In the genomic region with DNA sequence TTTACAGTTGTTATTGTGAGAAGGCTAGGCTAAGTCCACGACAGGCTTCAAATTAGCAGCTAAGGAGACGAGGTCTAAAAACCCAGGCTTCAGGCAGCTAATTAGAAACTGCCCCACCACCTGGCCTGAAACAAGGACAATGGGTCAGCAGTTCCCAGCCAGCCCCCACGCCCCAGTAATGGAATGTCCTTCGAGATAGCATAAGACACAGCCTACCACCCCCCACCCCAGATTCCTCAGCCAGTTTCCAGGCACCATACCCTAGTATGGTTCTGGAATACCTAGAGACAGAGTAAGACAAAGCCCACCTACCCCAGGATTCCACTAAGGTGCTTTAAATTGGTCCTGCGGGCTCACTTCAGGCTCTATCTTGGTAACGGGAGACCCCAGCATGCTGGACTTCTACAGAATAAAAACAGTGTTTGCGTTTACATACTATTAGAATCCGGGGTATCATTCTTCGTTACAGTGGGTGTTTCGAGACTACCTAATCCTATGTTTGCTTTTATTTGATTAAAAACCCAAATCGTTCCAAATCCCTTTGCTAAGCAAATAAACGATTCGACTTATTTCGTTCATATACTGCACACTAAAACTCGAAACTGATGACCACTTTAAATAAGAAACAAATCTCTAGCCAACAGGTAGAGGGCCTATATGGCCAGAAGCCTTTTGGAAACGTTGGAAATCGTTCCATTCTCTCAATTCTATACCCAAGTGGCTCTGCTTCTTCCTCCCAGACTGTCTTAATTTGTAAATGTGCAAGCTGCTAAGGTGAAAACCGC, we compare ENCODE assay signal across 8 mouse cellular contexts. TPM values are rescaled to one million over a fixed set of nuclear protein-coding genes. Genes with fewer than 3 reads are reported as not detected.
A peak's percentile ranks its signal among the peaks of the same experiment; 100 is the strongest.
DNase-seq lines count a peak whose midpoint lies in the region; ATAC-seq and TF ChIP-seq lines count a peak whose summit lies in the region.

No protein-coding gene starts in this region.

- H3K4me1 ChIP-seq in ES-E14 (ENCODE audit: control insufficient read depth in 2 of 2, insufficient read depth in 2 of 2, low read length in 2 of 2, poor library complexity in 1 of 2): peaks cover 5 to 9% of the 10 kb centered on the region in 2 experiments; a peak in 2 of 4 replicates
- H3K4me1 ChIP-seq in embryonic facial prominence, embryonic 12.5 days: peaks cover 19% of the 10 kb centered on the region
- H3K4me1 ChIP-seq in hindbrain, embryonic 16.5 days (ENCODE audit: control insufficient read depth, insufficient read depth, low read depth, low read length): peaks cover 16% of the 10 kb centered on the region
- peaks cover 47% of the 10 kb centered on the region for H3K4me1 ChIP-seq in liver, embryonic 13.5 days (replicated peaks)
- peaks cover 5% of the 10 kb centered on the region for H3K4me1 ChIP-seq in olfactory bulb, adult 2 months (ENCODE audit: control insufficient read depth, insufficient read depth, low read length)

- H3K9me3 ChIP-seq in ES-E14 (ENCODE audit: control insufficient read depth, insufficient read depth, low read depth, low read length): no peaks in the 10 kb centered on the region
- H3K9me3 ChIP-seq in embryonic facial prominence, embryonic 12.5 days: no peaks in the 10 kb centered on the region
- H3K9me3 ChIP-seq in hindbrain, embryonic 16.5 days (ENCODE audit: control insufficient read depth, low read length): no peaks in the 10 kb centered on the region
- no peaks in the 10 kb centered on the region for H3K9me3 ChIP-seq in liver, embryonic 13.5 days (replicated peaks)

- TF ChIP-seq POLR2A in olfactory bulb, adult 2 months (IDR thresholded peaks at IDR 0.05; ENCODE audit: insufficient read depth, low read depth, low read length): no peak

- peak overlapping the region; percentile 73 to 81 for H3K4me3 ChIP-seq in ES-E14 (ENCODE audit: insufficient read depth in 1 of 2, low read depth in 1 of 2, low read length in 2 of 2, poor library complexity in 1 of 2, severe bottlenecking in 1 of 2)
- H3K4me3 ChIP-seq in embryonic facial prominence, embryonic 12.5 days: peak overlapping the region; percentile 89
- peak overlapping the region; percentile 89 for H3K4me3 ChIP-seq in hindbrain, embryonic 16.5 days (ENCODE audit: low read length)
- H3K4me3 ChIP-seq in liver, embryonic 13.5 days (replicated peaks): peak overlapping the region; percentile 94
- H3K4me3 ChIP-seq in olfactory bulb, adult 2 months (ENCODE audit: insufficient read depth, low read depth, low read length): peak overlapping the region; percentile 78

- peak overlapping the region; percentile 96 for H3K9ac ChIP-seq in ES-E14 (ENCODE audit: insufficient read depth, low read depth, low read length, poor library complexity, severe bottlenecking)
- peak overlapping the region; percentile 85 for H3K9ac ChIP-seq in embryonic facial prominence, embryonic 12.5 days
- peak overlapping the region; percentile 79 for H3K9ac ChIP-seq in hindbrain, embryonic 16.5 days (ENCODE audit: low read depth, low read length)
- peak overlapping the region; percentile 91 for H3K9ac ChIP-seq in liver, embryonic 13.5 days

- WGBS in embryonic facial prominence, embryonic 12.5 days: 3% methylated on average over 18 of the region's 18 CpGs
- 1% methylated on average over 18 of the region's 18 CpGs for WGBS in hindbrain, embryonic 16.5 days
- 6% methylated on average over 18 of the region's 18 CpGs for whole genome bisulfite sequencing in liver, embryonic 13.5 days (ENCODE audit: insufficient replicate concordance)
- WGBS in olfactory bulb, adult 2 months: 2% methylated on average over 18 of the region's 18 CpGs

- H3K36me3 ChIP-seq in ES-E14 (ENCODE audit: control insufficient read depth, insufficient read depth, low read length, poor library complexity, severe bottlenecking): peaks cover 10% of the 10 kb centered on the region
- H3K36me3 ChIP-seq in embryonic facial prominence, embryonic 12.5 days: peaks cover 9% of the 10 kb centered on the region
- H3K36me3 ChIP-seq in hindbrain, embryonic 16.5 days (ENCODE audit: control insufficient read depth, insufficient read depth, low read length): peaks cover 8% of the 10 kb centered on the region
- peaks cover 26% of the 10 kb centered on the region for H3K36me3 ChIP-seq in liver, embryonic 13.5 days

- in situ Hi-C loops in ES-E14 (cut with MboI; ENCODE audit: low sequenced_read_pairs in 2 of 2, unreplicated experiment in 2 of 2): no loop called here

- peak overlapping the region; percentile 59 for H3K4me2 ChIP-seq in embryonic facial prominence, embryonic 12.5 days (replicated peaks)
- H3K4me2 ChIP-seq in hindbrain, embryonic 16.5 days (ENCODE audit: low read length): peak overlapping the region; percentile 58
- peak overlapping the region; percentile 88 for H3K4me2 ChIP-seq in liver, embryonic 13.5 days

- H3K27ac ChIP-seq in ES-E14 (ENCODE audit: insufficient read depth, low read depth, low read length, poor library complexity, severe bottlenecking): peak overlapping the region; percentile 94
- peak overlapping the region; percentile 99 for H3K27ac ChIP-seq in embryonic facial prominence, embryonic 12.5 days
- peak overlapping the region; percentile 95 for H3K27ac ChIP-seq in hindbrain, embryonic 16.5 days (ENCODE audit: low read depth, low read length)
- peak overlapping the region; percentile 91 for H3K27ac ChIP-seq in liver, embryonic 13.5 days
- H3K27ac ChIP-seq in olfactory bulb, adult 2 months (ENCODE audit: insufficient read depth, low read depth, low read length): peak overlapping the region; percentile 99

- no peak for ATAC-seq in embryonic facial prominence, embryonic 12.5 days (ENCODE audit: insufficient number of reproducible peaks, insufficient read depth, low FRiP score, low TSS enrichment)
- ATAC-seq in hindbrain, embryonic 16.5 days: no peak
- ATAC-seq in liver, embryonic 13.5 days (ENCODE audit: low read depth): no peak

- no peaks in the 10 kb centered on the region for H3K27me3 ChIP-seq in embryonic facial prominence, embryonic 12.5 days
- no peaks in the 10 kb centered on the region for H3K27me3 ChIP-seq in hindbrain, embryonic 16.5 days (replicated peaks; ENCODE audit: control insufficient read depth, insufficient read depth, low read length)
- no peaks in the 10 kb centered on the region for H3K27me3 ChIP-seq in liver, embryonic 13.5 days

- DNase-seq in 3T3-L1 (ENCODE audit: low read depth, low spot score) (peak; percentile 61), ES-E14 (ENCODE audit: low read depth, low spot score) (no peak)
- peak; percentile 15 for DNase-seq in liver, embryonic 13.5 days
- no peak for DNase-seq in layer of hippocampus, adult 18-20 months (ENCODE audit: low spot score in 2 of 2)
- DNase-seq in layer of hippocampus, adult 8-10 months (ENCODE audit: low spot score in 2 of 2): no peak

- TF ChIP-seq CTCF in olfactory bulb, adult 2 months (IDR thresholded peaks at IDR 0.05; ENCODE audit: insufficient read depth, low read depth, low read length): no peak

TF ChIP-seq in ES-E14, 5 proteins besides CTCF, POLR2A, EP300 and RAD21:
- TF ChIP-seq ZC3H11A (IDR thresholded peaks at IDR 0.05; ENCODE audit: borderline replicate concordance, low read depth, low read length) (no peak), HCFC1 (IDR thresholded peaks at IDR 0.05; ENCODE audit: borderline replicate concordance, insufficient read depth, low read length) (no peak), CHD2 (IDR thresholded peaks at IDR 0.05; ENCODE audit: low read depth, low read length) (no peak), MAFK (IDR thresholded peaks at IDR 0.05; ENCODE audit: insufficient read depth, low read depth, low read length) (no peak), ZNF384 (IDR thresholded peaks at IDR 0.05; ENCODE audit: low read depth, low read length) (no peak)

RNA-seq across cellular contexts. Expression of gene Hnrnpa3, which starts 1.0 kb away (rescaled TPM):
- 101 and 166 TPM in 2 replicates for total RNA-seq in ES-E14 (2012; rRNA removed)
- polyA plus RNA-seq in embryonic facial prominence, embryonic 12.5 days (2016; fragmentation: Nextera tagmentation; extraction: Ambion mirVana): 343 and 389 TPM in 2 replicates
- 150 and 172 TPM in 2 replicates for polyA plus RNA-seq in hindbrain, embryonic 16.5 days (2015; fragmentation: Nextera tagmentation; extraction: Ambion mirVana)
- 161 and 182 TPM in 2 replicates for polyA plus RNA-seq in liver, embryonic 13.5 days (2015; fragmentation: Nextera tagmentation; extraction: Ambion mirVana)
- 328 and 410 TPM in 2 replicates for polyA plus RNA-seq in olfactory bulb, adult 2 months (2012; ENCODE audit: insufficient read depth, insufficient read length, low replicate concordance, missing spikeins)
- total RNA-seq in layer of hippocampus, adult 18-20 months (2021): 100 to 1,000 TPM; 289 to 299 TPM
- 100 to 1,000 TPM; 271 to 283 (median 276) TPM for total RNA-seq in layer of hippocampus, adult 8-10 months (2022)

RNA-seq across cellular contexts. Expression of gene Nfe2l2, which starts 46.3 kb away (rescaled TPM):
- total RNA-seq in ES-E14 (2012; rRNA removed): 19.8 and 28.4 TPM in 2 replicates
- 33.2 and 36.2 TPM in 2 replicates for polyA plus RNA-seq in embryonic facial prominence, embryonic 12.5 days (2016; fragmentation: Nextera tagmentation; extraction: Ambion mirVana)
- polyA plus RNA-seq in hindbrain, embryonic 16.5 days (2015; fragmentation: Nextera tagmentation; extraction: Ambion mirVana): 14.3 and 15.7 TPM in 2 replicates
- polyA plus RNA-seq in liver, embryonic 13.5 days (2015; fragmentation: Nextera tagmentation; extraction: Ambion mirVana): 44.6 and 54.3 TPM in 2 replicates
- not detected in 2 replicates for polyA plus RNA-seq in olfactory bulb, adult 2 months (2012; ENCODE audit: insufficient read depth, insufficient read length, low replicate concordance, missing spikeins)
- total RNA-seq in layer of hippocampus, adult 18-20 months (2021): 10 to 100 TPM; 14.5 to 16.3 TPM
- total RNA-seq in layer of hippocampus, adult 8-10 months (2022): 10 to 100 TPM; 14.1 to 29.2 (median 20.6) TPM

Comparison
In these comparisons a context has a peak if more than half of its experiments do, and no peak if none do; other contexts are left out.
1. DNase-seq: peak in 3T3-L1 (single experiment) and liver, embryonic 13.5 days (single experiment); none in ES-E14 (single experiment), layer of hippocampus, adult 18-20 months (0 of 2) and layer of hippocampus, adult 8-10 months (0 of 2).
2. RNA of gene Nfe2l2, which starts 46.3 kb away (polyA plus RNA-seq): 44.6 to 54.3 TPM in liver, embryonic 13.5 days, 33.2 to 36.2 TPM in embryonic facial prominence, embryonic 12.5 days and 14.3 to 15.7 TPM in hindbrain, embryonic 16.5 days; not detected in olfactory bulb, adult 2 months; every median in the first group is over 10 times any median in the second.
3. Peak in every context shown above with its lines, with median percentiles within 50 percentile points of each other: H3K27ac ChIP-seq, H3K4me3 ChIP-seq, H3K9ac ChIP-seq and H3K4me2 ChIP-seq.